Mouse (Mus musculus) adipocyte (in vitro differentiated cells): ENCODE data around the gene Map2k4.

Source experiments
- DNase-seq: peaks from one replicate; pipeline ENCODE4 v3.0.0-alpha.2; 2016; ENCODE audit warnings: low spot score

Gene Map2k4

GRCm38 (mm10) chr11:65706784-65707183 lies 81.3 kb downstream of the Map2k4 start:
- no peak for DNase-seq

- no peak for DNase-seq
Measured at GRCm38 (mm10) chr11:65706176-65706575, 81.9 kb downstream of the Map2k4 start.

- DNase-seq: no peak
Measured at GRCm38 (mm10) chr11:65704861-65705260, 83.2 kb downstream of the Map2k4 start.

- DNase-seq: peak; percentile 70
Measured at GRCm38 (mm10) chr11:65678824-65679402, 109.2 kb downstream of the Map2k4 start.

GRCm38 (mm10) chr11:65667348-65667969 lies 120.6 kb downstream of the Map2k4 start:
- no peak for DNase-seq

GRCm38 (mm10) chr11:65664903-65665302 lies 123.2 kb downstream of the Map2k4 start:
- DNase-seq: no peak

GRCm38 (mm10) chr11:65661790-65662522 lies 126.1 kb downstream of the Map2k4 start:
- DNase-seq: no peak

GRCm38 (mm10) chr11:65653932-65654331 lies 134.2 kb downstream of the Map2k4 start:
- DNase-seq: no peak

GRCm38 (mm10) chr11:65651426-65651825 lies 136.7 kb downstream of the Map2k4 start:
- DNase-seq: no peak

GRCm38 (mm10) chr11:65649956-65650715 lies 138.0 kb downstream of the Map2k4 start:
- no peak for DNase-seq

GRCm38 (mm10) chr11:65649469-65649868 lies 138.6 kb downstream of the Map2k4 start:
- DNase-seq: no peak

- DNase-seq: no peak
Measured at GRCm38 (mm10) chr11:65646314-65646713, 141.8 kb downstream of the Map2k4 start.

- no peak for DNase-seq
Measured at GRCm38 (mm10) chr11:65644539-65644938, 143.6 kb downstream of the Map2k4 start.

GRCm38 (mm10) chr11:65640261-65640660 lies 147.8 kb downstream of the Map2k4 start:
- no peak for DNase-seq
